Mouse (Mus musculus): ENCODE data around the gene Zim1.

DNA sequence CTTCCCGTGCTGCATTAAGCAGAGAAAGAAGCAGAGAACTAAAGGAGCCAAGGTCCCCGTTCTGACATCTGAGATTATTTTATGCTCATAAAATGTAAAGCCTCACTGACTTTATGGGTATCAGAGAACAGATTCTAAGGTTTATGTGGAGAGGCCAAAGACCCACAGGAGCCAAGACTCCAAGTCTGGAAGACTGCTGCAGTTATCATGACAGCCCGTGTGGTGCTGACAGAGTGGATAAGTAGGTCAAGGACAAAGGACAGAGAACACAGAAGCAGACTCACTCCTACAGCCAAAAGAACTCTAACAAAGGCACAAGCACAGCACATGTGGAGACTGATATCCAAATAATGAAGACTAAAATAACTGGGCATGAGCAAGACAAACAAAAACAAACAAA lies 29.5 kb downstream of the Zim1 start:
- TF ChIP-seq EP300 (IDR thresholded peaks at IDR 0.05; ENCODE audit: insufficient read depth, low read depth, low read length) (no peak), CTCF (IDR thresholded peaks at IDR 0.05; ENCODE audit: low read depth, low read length) (no peak), POLR2A (IDR thresholded peaks at IDR 0.05; ENCODE audit: insufficient read depth, low read length) (no peak)

Measured in ES-Bruce4 (cell line).